Mouse (Mus musculus): ENCODE results near the gene Acaa1a. TPM values are rescaled to one million over a fixed set of nuclear protein-coding genes. Genes with fewer than 3 reads are reported as not detected.

Acaa1a gene
- polyA plus RNA-seq, 1 experiment from 2014 or later: 73.4 TPM

Other genes starting within 250 kb of the Acaa1a start
- 11.0 and 16.8 TPM in 2 replicates for gene Plcd1, start 246.2 kb upstream of the Acaa1a start, polyA plus RNA-seq (2016; fragmentation: Nextera tagmentation; extraction: Ambion mirVana)
- gene Dlec1, start 237.2 kb upstream of the Acaa1a start, polyA plus RNA-seq (2016; fragmentation: Nextera tagmentation; extraction: Ambion mirVana): 0.79 and 1.0 TPM in 2 replicates
- 0.95 and 2.1 TPM in 2 replicates for gene Acaa1b, start 182.6 kb upstream of the Acaa1a start, polyA plus RNA-seq (2016; fragmentation: Nextera tagmentation; extraction: Ambion mirVana)
- not detected in 2 replicates for gene Gm47289, start 180.5 kb upstream of the Acaa1a start, polyA plus RNA-seq (2016; fragmentation: Nextera tagmentation; extraction: Ambion mirVana)
- not detected in 2 replicates for gene Slc22a13, start 130.6 kb upstream of the Acaa1a start, polyA plus RNA-seq (2016; fragmentation: Nextera tagmentation; extraction: Ambion mirVana)
- gene Oxsr1, start 17.2 kb upstream of the Acaa1a start, polyA plus RNA-seq (2016; fragmentation: Nextera tagmentation; extraction: Ambion mirVana): 19.9 and 21.6 TPM in 2 replicates
- gene Myd88, start 1.7 kb downstream of the Acaa1a start, polyA plus RNA-seq (2016; fragmentation: Nextera tagmentation; extraction: Ambion mirVana): 5.6 and 5.9 TPM in 2 replicates
- gene Xylb, start 17.7 kb downstream of the Acaa1a start, polyA plus RNA-seq (2016; fragmentation: Nextera tagmentation; extraction: Ambion mirVana): 7.0 and 7.4 TPM in 2 replicates
- not detected in 2 replicates for gene Slc22a14, start 25.9 kb downstream of the Acaa1a start, polyA plus RNA-seq (2016; fragmentation: Nextera tagmentation; extraction: Ambion mirVana)
- gene Acvr2b, start 62.4 kb downstream of the Acaa1a start, polyA plus RNA-seq (2016; fragmentation: Nextera tagmentation; extraction: Ambion mirVana): 86.0 and 104 TPM in 2 replicates
- 45.8 and 47.3 TPM in 2 replicates for gene Exog, start 105.3 kb downstream of the Acaa1a start, polyA plus RNA-seq (2016; fragmentation: Nextera tagmentation; extraction: Ambion mirVana)
- gene Scn5a, start 239.3 kb downstream of the Acaa1a start, polyA plus RNA-seq (2016; fragmentation: Nextera tagmentation; extraction: Ambion mirVana): 3.2 and 3.5 TPM in 2 replicates